Mouse (Mus musculus) megakaryocyte, embryonic 14.5 days (primary cell): ENCODE data around the gene Prdm2.

Experiments used
- FLI1 ChIP-seq: IDR thresholded peaks from 2 replicates; pipeline ENCODE4 v1.6.1; 2012; ENCODE audit warnings: low read length, inconsistent platforms, mixed read lengths
- GATA1 ChIP-seq: IDR thresholded peaks from 3 replicates; pipeline ENCODE4 v1.6.1; 2012; ENCODE audit warnings: mixed read lengths, low read length, inconsistent platforms, borderline replicate concordance

DNA sequence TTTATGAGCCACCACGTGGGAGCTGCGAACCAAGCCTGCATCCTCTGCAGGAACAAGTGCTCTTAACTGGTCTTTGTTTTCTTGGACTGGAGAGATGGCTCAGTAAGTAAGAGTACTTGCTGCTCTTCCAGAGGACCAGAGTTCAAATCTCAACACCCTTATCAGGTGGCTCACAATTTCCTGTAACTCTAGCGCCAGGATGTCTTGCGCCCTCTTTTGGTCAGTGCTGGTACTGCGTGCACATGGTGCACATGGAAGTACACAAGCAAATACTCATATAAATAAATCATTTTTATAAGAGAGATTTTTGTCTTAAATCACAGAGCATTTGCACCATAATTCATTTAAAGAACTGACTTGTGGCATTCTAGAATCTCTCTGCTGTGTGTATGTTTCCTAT, 35.3 kb upstream of the Prdm2 start:
- TF ChIP-seq GATA1 (no peak), FLI1 (no peak)
